Mouse (Mus musculus): ENCODE results near the gene Lman2. TPM values are rescaled to one million over a fixed set of nuclear protein-coding genes. Genes with fewer than 3 reads are reported as not detected.

The Lman2 gene
- polyA plus RNA-seq, 1 experiment, result 2.9 TPM

GRCm38 (mm10) chr13:55344286-55344685 is 18.3 kb downstream of the Lman2 start:
- Histone ChIP-seq H3K9me3 (ENCODE audit: control insufficient read depth, low read length) (no peaks in the 10 kb centered on the region), H3K4me1 (ENCODE audit: control insufficient read depth) (peaks cover 4% of the 10 kb centered on the region), H3K4me3 (replicated peaks) (no peak overlapping the region), H3K27me3 (ENCODE audit: control insufficient read depth) (peaks cover 2% of the 10 kb centered on the region; the same call in 1 of the 2 replicates), H3K36me3 (ENCODE audit: control insufficient read depth) (peaks cover 62% of the 10 kb centered on the region)
- TF ChIP-seq TAL1 (IDR thresholded peaks at IDR 0.05; ENCODE audit: low read length) (no peak), GATA1 (IDR thresholded peaks at IDR 0.05; ENCODE audit: low read length) (no peak)

GRCm38 (mm10) chr13:55342469-55342868 is 20.1 kb downstream of the Lman2 start:
- no peak for TF ChIP-seq GATA1 (IDR thresholded peaks at IDR 0.05; ENCODE audit: low read length)
- Histone ChIP-seq H3K27me3 (ENCODE audit: control insufficient read depth) (peaks cover 2% of the 10 kb centered on the region; the same call in 1 of the 2 replicates), H3K4me3 (replicated peaks) (no peak overlapping the region), H3K9me3 (ENCODE audit: control insufficient read depth, low read length) (no peaks in the 10 kb centered on the region), H3K4me1 (ENCODE audit: control insufficient read depth) (peaks cover 16% of the 10 kb centered on the region), H3K36me3 (ENCODE audit: control insufficient read depth) (peaks cover 45% of the 10 kb centered on the region)

GRCm38 (mm10) chr13:55339259-55339658 is 23.3 kb downstream of the Lman2 start:
- TF ChIP-seq GATA1 (IDR thresholded peaks at IDR 0.05; ENCODE audit: low read length) (no peak), TAL1 (IDR thresholded peaks at IDR 0.05; ENCODE audit: low read length) (no peak)
- H3K4me3 ChIP-seq (replicated peaks), result no peak overlapping the region
- peaks cover 13% of the 10 kb centered on the region for H3K36me3 ChIP-seq (ENCODE audit: control insufficient read depth)
- peaks cover 16% of the 10 kb centered on the region for H3K4me1 ChIP-seq (ENCODE audit: control insufficient read depth)
- no peaks in the 10 kb centered on the region for H3K9me3 ChIP-seq (ENCODE audit: control insufficient read depth, low read length)
- peaks cover 15% of the 10 kb centered on the region for H3K27me3 ChIP-seq (ENCODE audit: control insufficient read depth)

GRCm38 (mm10) chr13:55338131-55339054 is 24.2 kb downstream of the Lman2 start:
- TF ChIP-seq GATA1 (IDR thresholded peaks at IDR 0.05; ENCODE audit: low read length), result no peak
- no peaks in the 10 kb centered on the region for H3K9me3 ChIP-seq (ENCODE audit: control insufficient read depth, low read length)
- H3K27me3 ChIP-seq (ENCODE audit: control insufficient read depth), result peaks cover 21% of the 10 kb centered on the region
- no peak overlapping the region for H3K4me3 ChIP-seq (replicated peaks)
- peaks cover 15% of the 10 kb centered on the region for H3K4me1 ChIP-seq (ENCODE audit: control insufficient read depth)
- H3K36me3 ChIP-seq (ENCODE audit: control insufficient read depth), result peaks cover 4% of the 10 kb centered on the region

- Histone ChIP-seq H3K36me3 (ENCODE audit: control insufficient read depth) (no peaks in the 10 kb centered on the region), H3K9me3 (ENCODE audit: control insufficient read depth, low read length) (no peaks in the 10 kb centered on the region), H3K27me3 (ENCODE audit: control insufficient read depth) (peaks cover 28% of the 10 kb centered on the region), H3K4me3 (replicated peaks) (no peak overlapping the region), H3K4me1 (ENCODE audit: control insufficient read depth) (peaks cover 15% of the 10 kb centered on the region)
- TF ChIP-seq TAL1 (IDR thresholded peaks at IDR 0.05; ENCODE audit: low read length) (no peak), GATA1 (IDR thresholded peaks at IDR 0.05; ENCODE audit: low read length) (no peak)
These were observed 25.1 kb downstream of the Lman2 start for GRCm38 (mm10) chr13:55337341-55337975.

- TF ChIP-seq TAL1 (IDR thresholded peaks at IDR 0.05; ENCODE audit: low read length) (no peak), GATA1 (IDR thresholded peaks at IDR 0.05; ENCODE audit: low read length) (no peak)
- no peaks in the 10 kb centered on the region for H3K9me3 ChIP-seq (ENCODE audit: control insufficient read depth, low read length)
- H3K4me1 ChIP-seq (ENCODE audit: control insufficient read depth), result peaks cover 29% of the 10 kb centered on the region
- no peak overlapping the region for H3K4me3 ChIP-seq (replicated peaks)
- H3K36me3 ChIP-seq (ENCODE audit: control insufficient read depth), result no peaks in the 10 kb centered on the region
- H3K27me3 ChIP-seq (ENCODE audit: control insufficient read depth), result peaks cover 32% of the 10 kb centered on the region
These were observed 26.9 kb downstream of the Lman2 start for GRCm38 (mm10) chr13:55335701-55336100.

- Histone ChIP-seq H3K4me1 (ENCODE audit: control insufficient read depth) (peaks cover 43% of the 10 kb centered on the region), H3K4me3 (replicated peaks) (no peak overlapping the region), H3K27me3 (ENCODE audit: control insufficient read depth) (peaks cover 32% of the 10 kb centered on the region)
These were observed 30.3 kb downstream of the Lman2 start for GRCm38 (mm10) chr13:55332331-55332730.

GRCm38 (mm10) chr13:55330567-55331400 is 31.8 kb downstream of the Lman2 start:
- H3K4me1 ChIP-seq (ENCODE audit: control insufficient read depth), result peaks cover 56% of the 10 kb centered on the region
- H3K36me3 ChIP-seq (ENCODE audit: control insufficient read depth), result peaks cover 35% of the 10 kb centered on the region
- no peak for TF ChIP-seq GATA1 (IDR thresholded peaks at IDR 0.05; ENCODE audit: low read length)
- TF ChIP-seq TAL1 (IDR thresholded peaks at IDR 0.05; ENCODE audit: low read length), result no peak
- peak overlapping the region; percentile 90 for H3K4me3 ChIP-seq (replicated peaks)
- no peaks in the 10 kb centered on the region for H3K9me3 ChIP-seq (ENCODE audit: control insufficient read depth, low read length)
- peaks cover 24% of the 10 kb centered on the region for H3K27me3 ChIP-seq (ENCODE audit: control insufficient read depth)

More at GRCm38 (mm10) chr13:55332331-55332730, 30.3 kb downstream of the Lman2 start:
- no peaks in the 10 kb centered on the region for H3K9me3 ChIP-seq (ENCODE audit: control insufficient read depth, low read length)
- TF ChIP-seq TAL1 (IDR thresholded peaks at IDR 0.05; ENCODE audit: low read length) (no peak), GATA1 (IDR thresholded peaks at IDR 0.05; ENCODE audit: low read length) (no peak)
- peaks cover 20% of the 10 kb centered on the region for H3K36me3 ChIP-seq (ENCODE audit: control insufficient read depth)

All from erythroblast, embryonic 14.5 days (primary cell).